Mouse (Mus musculus): ENCODE data around the gene Zfp524.

Gene Zfp524

DNA sequence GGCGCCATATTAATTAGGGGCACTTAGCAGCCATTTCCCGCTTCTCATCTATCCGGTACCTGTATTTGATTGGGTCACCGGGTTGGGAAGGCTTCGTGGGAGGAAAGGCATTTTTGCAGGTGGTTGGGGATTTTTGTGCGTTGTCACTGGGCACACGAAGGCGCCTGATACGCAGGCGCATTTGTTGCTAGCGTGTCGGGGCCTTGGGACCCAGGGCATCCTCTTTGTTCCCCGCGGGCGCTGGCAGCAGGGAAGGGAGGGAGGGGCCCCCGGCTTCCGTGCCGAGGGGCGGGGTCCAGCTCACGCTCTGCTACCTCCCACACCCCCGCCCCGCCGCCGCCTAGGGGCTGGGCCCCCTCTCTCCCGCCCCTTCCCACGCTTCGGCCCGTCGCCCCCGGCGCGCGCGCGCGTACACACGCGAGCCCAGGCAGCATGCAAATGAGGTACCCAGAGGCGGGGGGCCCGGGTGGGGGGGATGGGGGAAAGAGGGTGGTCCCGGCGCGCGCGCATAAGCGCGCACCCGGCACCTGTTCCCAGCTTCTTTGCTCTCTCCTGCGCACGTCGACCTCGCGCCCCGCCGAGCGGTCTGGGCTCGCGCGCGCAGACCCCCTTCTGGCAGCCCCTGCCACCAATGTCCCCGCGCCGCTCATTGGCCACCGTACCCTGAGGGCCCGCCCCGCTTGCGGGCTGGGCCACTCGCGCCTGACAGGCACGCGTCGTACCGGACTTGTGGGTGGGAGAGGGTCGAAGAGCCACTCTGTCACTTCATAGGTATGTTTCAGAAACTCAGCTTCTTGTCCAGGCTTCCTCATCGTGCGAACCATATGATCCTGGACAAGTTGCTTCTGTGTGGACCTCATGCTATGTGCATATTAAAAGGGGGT, 1.1 kb downstream of the Zfp524 start, which contains the start of gene Gm44973:
Gm44973 (plus strand) TSS at position 379 of the 884 bp plus-strand sequence.
- DNase-seq (ENCODE audit: low read depth, low spot score), result peak; percentile 97

DNA sequence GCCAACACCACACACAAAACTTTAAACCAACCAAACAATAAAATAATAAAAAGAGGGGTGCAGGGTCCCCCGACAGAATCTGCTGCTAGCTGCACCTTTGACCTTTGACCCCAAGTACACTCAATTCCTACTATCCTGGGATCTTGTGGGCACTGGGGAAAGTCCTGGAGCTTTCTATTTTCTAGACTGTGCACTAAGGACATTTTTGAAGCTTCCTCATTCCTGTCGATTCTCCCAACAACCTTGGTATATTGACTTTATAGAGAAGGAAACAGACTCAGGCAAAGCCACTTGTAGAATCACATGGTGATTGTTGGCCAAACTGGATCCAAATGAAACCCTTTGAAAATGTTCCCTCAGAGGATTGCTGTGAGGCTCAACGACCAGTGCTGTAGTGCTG, 1.8 kb downstream of the Zfp524 start:
- no peak for DNase-seq (ENCODE audit: low read depth, low spot score)

- peak; percentile 53 for DNase-seq (ENCODE audit: low read depth, low spot score)
Measured at GRCm38 (mm10) chr7:5016920-5017319, 2.7 kb downstream of the Zfp524 start.

DNA sequence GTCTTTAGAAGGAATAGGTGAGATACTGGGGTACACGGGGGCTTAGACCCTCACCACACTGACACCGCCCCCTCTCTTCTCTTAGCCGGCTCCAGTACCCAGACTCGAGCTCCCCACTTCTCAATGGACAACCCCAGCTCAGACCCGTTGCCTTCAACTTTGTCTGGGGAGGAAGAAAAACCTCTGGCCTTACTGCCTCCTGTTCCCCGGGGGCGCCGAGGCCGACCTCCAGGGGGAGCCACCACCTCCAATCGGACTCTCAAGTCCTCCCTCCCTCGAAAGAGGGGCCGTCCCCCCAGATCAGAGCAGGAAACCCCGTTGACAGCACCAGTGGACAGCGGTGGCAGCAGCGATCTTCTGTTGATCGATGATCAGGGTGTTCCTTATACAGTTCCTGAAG, 3.1 kb downstream of the Zfp524 start:
- DNase-seq (ENCODE audit: low read depth, low spot score), result peak; percentile 75

DNA sequence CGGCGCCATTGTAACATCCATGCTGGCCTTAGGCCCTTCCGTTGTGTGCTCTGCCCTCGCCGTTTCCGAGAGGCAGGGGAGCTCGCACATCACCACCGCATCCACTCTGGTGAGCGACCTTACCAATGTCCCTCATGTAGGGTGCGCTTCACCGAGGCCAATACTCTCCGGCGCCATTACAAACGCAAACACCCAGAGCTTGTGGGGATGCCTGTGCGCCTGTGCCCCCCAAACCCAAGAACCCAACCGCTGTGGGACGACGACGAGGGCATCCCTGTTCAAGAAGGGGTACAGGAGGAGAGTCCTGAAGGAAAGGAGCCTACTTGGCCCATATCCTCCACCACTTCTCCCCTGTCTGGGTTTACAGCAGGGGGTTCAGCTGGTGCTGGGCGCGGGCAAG, 3.7 kb downstream of the Zfp524 start:
- no peak for DNase-seq (ENCODE audit: low read depth, low spot score)

DNA sequence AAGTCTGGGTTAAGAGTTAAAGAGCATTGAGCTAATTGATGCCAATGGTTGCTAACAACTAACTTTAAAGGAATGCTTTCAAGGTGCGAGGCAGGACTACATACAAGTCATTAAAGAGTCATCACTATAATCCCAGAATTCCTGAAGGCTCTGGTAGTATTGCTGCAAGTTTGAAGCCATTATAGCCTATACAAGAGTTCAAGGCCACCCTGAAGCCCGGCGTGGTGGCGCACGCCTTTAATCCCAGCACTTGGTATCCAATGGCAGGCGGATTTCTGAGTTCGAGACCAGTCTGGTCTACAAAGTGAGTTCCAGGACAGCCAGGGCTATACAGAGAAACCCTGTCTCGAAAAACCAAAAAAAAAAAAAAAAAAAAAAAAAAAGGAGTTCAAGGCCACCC, 5.4 kb downstream of the Zfp524 start:
- DNase-seq (ENCODE audit: low read depth, low spot score), result peak; percentile 50

- DNase-seq (ENCODE audit: low read depth, low spot score), result peak; percentile 99
Measured at GRCm38 (mm10) chr7:5020000-5020681, 5.9 kb downstream of the Zfp524 start, which contains the start of the genes Zfp865 and Ccdc106. Gene Zfp865 (plus strand): TSS chr7:5020376. Gene Ccdc106 (plus strand): TSS chr7:5020553.

- DNase-seq (ENCODE audit: low read depth, low spot score), result no peak
Measured at GRCm38 (mm10) chr7:5020685-5021084, 6.5 kb downstream of the Zfp524 start.

DNA sequence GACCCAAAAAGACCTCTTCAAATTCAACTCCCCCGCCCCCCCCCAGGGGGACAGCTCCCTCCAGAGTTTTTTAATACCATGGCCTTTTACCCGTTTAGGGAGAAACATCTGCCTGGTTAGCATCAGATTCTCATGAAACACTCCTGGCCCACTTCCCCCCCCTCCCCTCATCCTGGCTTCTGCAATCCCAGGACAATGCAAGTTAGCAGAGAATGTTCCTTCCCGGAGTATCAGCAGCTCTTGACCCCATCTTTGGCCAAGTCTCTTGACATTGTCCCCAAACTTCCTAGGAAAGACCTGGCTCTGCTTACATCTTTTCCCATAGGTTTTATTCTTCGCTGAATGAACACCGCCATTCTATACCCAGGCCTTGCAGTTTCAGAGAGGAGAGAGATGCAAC, 7.0 kb downstream of the Zfp524 start:
- DNase-seq (ENCODE audit: low read depth, low spot score), result no peak

DNA sequence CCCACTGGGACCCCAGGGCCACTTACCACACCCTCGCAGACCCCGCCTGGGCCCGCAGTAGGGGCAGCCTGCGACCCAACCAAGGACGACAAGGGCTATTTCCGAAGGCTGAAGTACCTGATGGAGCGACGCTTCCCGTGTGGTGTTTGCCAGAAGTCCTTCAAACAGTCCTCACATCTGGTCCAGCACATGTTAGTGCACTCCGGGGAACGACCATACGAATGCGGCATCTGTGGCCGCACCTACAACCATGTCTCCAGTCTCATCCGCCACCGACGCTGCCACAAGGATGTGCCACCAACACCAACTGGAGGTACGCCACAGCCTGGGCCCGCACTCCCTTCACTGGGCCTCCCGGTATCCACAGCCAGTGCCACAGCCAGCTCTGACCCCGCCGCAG, 15.3 kb downstream of the Zfp524 start:
- DNase-seq (ENCODE audit: low read depth, low spot score), result peak; percentile 43

- DNase-seq (ENCODE audit: low read depth, low spot score), result peak; percentile 69
Measured at GRCm38 (mm10) chr7:5029946-5030345, 15.7 kb downstream of the Zfp524 start.

DNA sequence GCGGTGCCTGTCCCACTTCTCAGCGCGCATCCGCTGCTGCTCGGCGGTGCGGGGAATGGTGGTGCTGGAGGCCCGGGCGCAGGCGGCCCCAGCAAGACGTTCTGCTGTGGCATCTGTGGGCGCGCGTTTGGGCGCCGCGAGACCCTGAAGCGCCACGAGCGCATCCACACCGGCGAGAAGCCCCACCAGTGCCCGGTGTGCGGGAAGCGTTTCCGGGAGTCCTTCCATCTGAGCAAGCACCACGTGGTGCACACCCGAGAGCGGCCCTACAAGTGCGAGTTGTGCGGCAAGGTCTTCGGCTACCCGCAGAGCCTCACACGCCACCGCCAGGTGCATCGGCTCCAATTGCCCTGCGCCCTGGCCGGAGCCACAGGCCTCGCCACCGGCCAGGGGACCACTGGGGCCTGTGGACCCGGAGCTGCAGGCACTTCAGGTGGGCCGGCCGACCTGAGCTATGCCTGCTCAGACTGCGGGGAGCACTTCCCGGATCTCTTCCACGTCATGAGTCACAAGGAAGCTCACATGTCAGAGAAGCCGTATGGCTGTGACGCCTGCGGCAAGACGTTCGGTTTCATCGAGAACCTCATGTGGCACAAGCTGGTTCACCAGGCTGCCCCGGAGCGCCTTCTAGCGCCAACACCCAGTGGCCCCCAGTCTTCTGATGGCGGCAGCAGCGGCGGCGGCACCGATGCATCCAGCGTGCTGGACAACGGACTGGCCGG, 16.5 kb downstream of the Zfp524 start:
- peak; percentile 78 for DNase-seq (ENCODE audit: low read depth, low spot score)

- DNase-seq (ENCODE audit: low read depth, low spot score), result peak; percentile 71
Measured at GRCm38 (mm10) chr7:5031496-5031895, 17.3 kb downstream of the Zfp524 start.

DNA sequence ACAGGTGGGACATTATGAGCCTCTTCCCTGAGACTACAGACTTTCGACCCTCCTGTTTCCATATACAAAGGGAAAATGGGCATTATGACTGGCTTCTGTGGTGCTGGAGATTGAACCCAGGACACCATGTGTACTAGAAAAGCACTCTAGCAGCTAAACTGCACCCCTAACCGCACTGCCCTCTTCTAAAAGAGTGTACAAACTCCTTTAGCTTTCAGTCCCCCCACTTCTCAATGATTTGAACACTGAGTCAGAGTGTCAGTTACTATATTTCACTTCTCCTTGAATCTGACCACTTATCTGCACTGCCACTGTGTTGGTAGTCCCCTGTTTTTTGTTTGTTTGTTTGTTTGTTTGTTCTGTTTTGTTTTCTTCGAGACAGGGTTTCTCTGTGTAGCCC, 19.6 kb downstream of the Zfp524 start, which contains the start of gene 4632433K11Rik:
4632433K11Rik (plus strand) TSS at position 301 of the 400 bp plus-strand sequence.
- DNase-seq (ENCODE audit: low read depth, low spot score), result no peak

DNA sequence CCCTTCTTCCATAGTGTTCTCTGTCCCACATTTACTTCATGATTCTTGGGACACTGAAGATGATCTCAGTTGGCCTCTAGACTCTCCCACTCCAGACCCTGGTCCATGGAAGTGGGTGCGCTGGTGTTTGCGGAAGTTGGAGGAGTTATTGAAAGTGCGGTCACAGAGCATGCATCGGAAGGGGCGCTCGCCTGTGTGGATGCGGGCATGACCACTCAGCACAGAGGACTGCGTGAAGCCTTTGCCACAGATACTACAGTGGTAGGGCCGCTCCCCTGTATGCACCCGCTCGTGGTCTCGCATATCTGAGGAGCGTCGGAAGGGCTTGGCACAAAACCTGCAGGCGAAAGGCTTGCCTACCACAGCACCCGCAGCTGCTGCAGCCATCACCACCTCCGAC, 21.4 kb downstream of the Zfp524 start:
- DNase-seq (ENCODE audit: low read depth, low spot score), result no peak

GRCm38 (mm10) chr7:5036136-5036535, 21.9 kb downstream of the Zfp524 start:
- no peak for DNase-seq (ENCODE audit: low read depth, low spot score)

DNA sequence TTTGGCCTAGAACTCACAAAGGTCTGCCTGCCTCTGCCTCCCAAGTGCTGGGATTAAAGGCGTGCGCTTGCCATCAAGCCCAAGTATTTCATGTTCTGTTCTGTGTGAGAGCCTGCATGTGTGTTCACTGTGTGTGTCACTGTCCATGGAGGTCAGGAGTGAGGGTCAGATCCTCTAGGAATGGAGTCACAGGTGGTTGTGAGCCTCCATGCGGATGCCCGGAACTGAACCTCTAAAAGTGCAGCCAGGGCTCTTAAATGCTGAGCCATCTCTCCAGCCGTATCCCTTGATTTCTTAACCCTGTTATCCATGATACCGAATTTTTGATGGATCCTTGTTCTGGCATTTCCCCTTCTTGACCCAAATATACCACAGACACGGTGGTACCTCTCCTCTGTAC, 22.8 kb downstream of the Zfp524 start:
- no peak for DNase-seq (ENCODE audit: low read depth, low spot score)

DNA sequence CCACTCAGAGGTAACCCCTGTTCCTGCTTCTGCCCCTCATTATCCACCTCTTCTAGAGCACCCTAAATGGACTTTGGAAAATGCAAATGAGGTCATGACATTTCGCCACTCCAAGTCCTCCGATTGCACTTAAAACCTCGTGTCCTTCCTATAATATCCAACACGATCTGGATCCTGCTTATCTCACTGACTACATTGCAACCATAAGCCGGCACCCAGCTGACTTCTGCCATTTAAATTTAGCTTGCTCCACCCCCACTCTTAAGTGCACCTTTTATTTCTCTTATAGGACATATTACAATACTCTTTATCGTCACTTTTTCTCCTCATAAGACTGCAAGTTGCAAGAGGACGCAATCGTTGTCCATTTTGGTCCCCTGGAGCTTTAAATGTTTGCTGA, 23.3 kb downstream of the Zfp524 start:
- no peak for DNase-seq (ENCODE audit: low read depth, low spot score)

DNA sequence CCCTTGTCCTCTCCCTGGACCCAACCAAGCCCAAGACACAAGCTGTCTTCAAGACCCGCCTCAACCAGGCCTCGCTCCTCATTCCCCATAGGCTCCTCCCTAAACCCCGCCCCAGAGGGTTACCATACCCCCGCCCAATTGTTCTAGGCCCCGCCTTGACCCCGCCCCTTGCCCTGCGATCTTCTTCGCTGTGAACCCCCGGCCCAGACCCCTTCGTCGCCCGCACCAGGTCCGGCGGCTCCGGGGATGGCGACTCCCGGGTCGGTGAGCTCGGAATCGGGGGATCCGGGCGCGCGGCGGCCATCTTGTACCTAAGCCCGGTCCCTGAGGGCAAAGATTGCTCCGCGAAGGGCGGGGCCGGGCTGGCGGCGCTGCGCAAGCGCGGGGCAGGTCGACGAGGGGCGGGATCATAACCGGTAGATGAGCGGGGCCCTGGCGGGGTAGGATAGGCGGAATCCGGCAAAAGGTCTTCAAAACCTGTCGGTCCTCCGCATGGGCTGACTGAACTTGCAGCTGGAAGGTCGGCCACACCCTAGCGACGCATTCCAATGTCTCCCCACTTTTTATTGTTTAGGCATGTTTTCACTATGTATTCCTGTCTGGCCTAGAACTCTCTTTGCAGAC, 24.0 kb downstream of the Zfp524 start, which contains the start of gene Zfp784:
Zfp784 (minus strand) TSS at position 338 of the 624 bp plus-strand sequence.
- DNase-seq (ENCODE audit: low read depth, low spot score), result peak; percentile 96

- DNase-seq (ENCODE audit: low read depth, low spot score), result peak; percentile 43
Measured at GRCm38 (mm10) chr7:5038940-5039339, 24.7 kb downstream of the Zfp524 start.

DNA sequence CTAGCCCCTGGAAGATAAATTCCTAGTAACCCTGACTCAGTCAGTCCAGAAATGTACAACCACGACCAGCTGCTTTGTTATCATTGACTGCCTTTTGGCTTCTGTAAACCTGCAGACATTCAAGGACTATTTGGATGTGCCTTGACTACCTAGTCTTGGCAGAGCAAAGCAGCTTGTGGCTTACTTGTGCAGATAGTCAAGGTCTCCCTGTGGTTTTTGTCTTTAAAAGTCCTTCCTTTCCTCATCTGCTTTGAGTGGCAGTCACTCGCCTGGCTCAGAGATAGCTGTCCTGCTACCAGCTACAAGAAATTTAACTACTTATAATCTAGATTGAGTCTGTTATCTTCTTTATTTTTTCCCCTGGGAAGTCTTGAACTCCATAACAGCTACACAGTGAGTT, 30.8 kb downstream of the Zfp524 start:
- no peak for DNase-seq (ENCODE audit: low read depth, low spot score)
